Mouse (Mus musculus) megakaryocyte, adult 5-6 weeks (primary cell): ENCODE results near the gene Cep128. TPM values are rescaled to one million over a fixed set of nuclear protein-coding genes. Genes with fewer than 3 reads are reported as not detected.

Source experiments
- ATAC-seq: 2 replicates; pipeline ENCODE4 v1.8.0; 2016; ENCODE audit warnings: mild to moderate bottlenecking, inconsistent platforms; ENCODE audit not compliant: poor library complexity, severe bottlenecking
- total RNA-seq, 2 experiments: library from RNA; stranded (forward) in 1 of 2; stranded (reverse) in 1 of 2; fragments of 153-499, 151-499 nt in 1 of 2; fragments of 221-1000, 200-1000 nt in 1 of 2; gene quantifications; 2 replicates each; pipeline versions ENCODE4 v1.2.3 to v1.2.4; 2015 to 2017

The Cep128 gene
- total RNA-seq, 2 experiments from 2014 or later = 30.8 to 38.2 TPM

GRCm38 (mm10) chr12:91065423-91065822, 318.8 kb downstream of the Cep128 start:
- no peak for ATAC-seq

GRCm38 (mm10) chr12:91064368-91064999, 319.7 kb downstream of the Cep128 start:
- ATAC-seq = no peak

- no peak for ATAC-seq
Measured at GRCm38 (mm10) chr12:91063337-91064015, 320.7 kb downstream of the Cep128 start.

GRCm38 (mm10) chr12:91062681-91063080, 321.5 kb downstream of the Cep128 start:
- no peak for ATAC-seq

- ATAC-seq = no peak
Measured at GRCm38 (mm10) chr12:91059704-91060318, 324.4 kb downstream of the Cep128 start.

GRCm38 (mm10) chr12:91056885-91057284, 327.3 kb downstream of the Cep128 start:
- ATAC-seq = no peak

- no peak for ATAC-seq
Measured at GRCm38 (mm10) chr12:91052301-91052700, 331.9 kb downstream of the Cep128 start.

GRCm38 (mm10) chr12:91050593-91051325, 333.4 kb downstream of the Cep128 start:
- no peak for ATAC-seq

GRCm38 (mm10) chr12:91041363-91041762, 342.8 kb downstream of the Cep128 start:
- ATAC-seq = peak; percentile 59; the same call in 1 of the 2 replicates

- no peak for ATAC-seq
Measured at GRCm38 (mm10) chr12:91040267-91040905, 343.8 kb downstream of the Cep128 start.

GRCm38 (mm10) chr12:91029116-91029515, 355.1 kb downstream of the Cep128 start:
- no peak for ATAC-seq

- no peak for ATAC-seq
Measured at GRCm38 (mm10) chr12:91027681-91028080, 356.5 kb downstream of the Cep128 start.

- ATAC-seq = no peak
Measured at GRCm38 (mm10) chr12:91027100-91027499, 357.1 kb downstream of the Cep128 start.

GRCm38 (mm10) chr12:91015075-91015474, 369.1 kb downstream of the Cep128 start:
- ATAC-seq = no peak

GRCm38 (mm10) chr12:91013043-91013442, 371.2 kb downstream of the Cep128 start:
- ATAC-seq = no peak

GRCm38 (mm10) chr12:91012184-91012583, 372.0 kb downstream of the Cep128 start:
- no peak for ATAC-seq

GRCm38 (mm10) chr12:91008736-91009135, 375.5 kb downstream of the Cep128 start:
- no peak for ATAC-seq

GRCm38 (mm10) chr12:91008170-91008569, 376.0 kb downstream of the Cep128 start:
- ATAC-seq = peak; percentile 67

- no peak for ATAC-seq
Measured at GRCm38 (mm10) chr12:90997539-90997938, 386.7 kb downstream of the Cep128 start.

- no peak for ATAC-seq
Measured at GRCm38 (mm10) chr12:90993331-90993730, 390.9 kb downstream of the Cep128 start.

- ATAC-seq = no peak
Measured at GRCm38 (mm10) chr12:90987782-90988181, 396.4 kb downstream of the Cep128 start.
